Mouse (Mus musculus) neural tube, embryonic 14.5 days (tissue): ENCODE data around the gene Xpo6. TPM values are rescaled to one million over a fixed set of nuclear protein-coding genes. Genes with fewer than 3 reads are reported as not detected.

ENCODE experiments used
- ATAC-seq: fragments of 200-750 bp; cut with Nextera tagmentation; 2 replicates; pipeline ENCODE4 v1.8.0; 2017; ENCODE audit warnings: low read depth, mild to moderate bottlenecking, moderate TSS enrichment, moderate library complexity
- H3K27ac ChIP-seq: fragments of 300-500 bp; sonication (generic); 2 replicates; pipeline ENCODE4 v1.5.1; 2014; ENCODE audit warnings: low read depth, mild to moderate bottlenecking, control low read depth, low read length, moderate library complexity, mixed read lengths
- H3K27me3 ChIP-seq: fragments of 300-500 bp; sonication (generic); 2 replicates; pipeline ENCODE4 v1.6.1; 2014; ENCODE audit warnings: low read length; ENCODE audit not compliant: control insufficient read depth, insufficient read depth
- H3K36me3 ChIP-seq: fragments of 300-500 bp; sonication (generic); 2 replicates; pipeline ENCODE4 v1.6.1; 2014; ENCODE audit warnings: low read length, mixed read lengths; ENCODE audit not compliant: control insufficient read depth, insufficient read depth
- H3K4me1 ChIP-seq: fragments of 300-500 bp; sonication (generic); 2 replicates; pipeline ENCODE4 v1.6.1; 2014; ENCODE audit warnings: low read length; ENCODE audit not compliant: control insufficient read depth, insufficient read depth
- H3K4me2 ChIP-seq: fragments of 300-500 bp; sonication (generic); 2 replicates; pipeline ENCODE4 v1.6.1; 2014; ENCODE audit warnings: mild to moderate bottlenecking, low read depth, low read length, control low read depth
- H3K4me3 ChIP-seq: fragments of 300-500 bp; sonication (generic); 2 replicates; pipeline ENCODE4 v1.5.1; 2014; ENCODE audit warnings: low read depth, low read length, control low read depth, mixed read lengths
- H3K9ac ChIP-seq: fragments of 300-500 bp; sonication (generic); replicated peaks from 2 replicates; pipeline ENCODE4 v1.6.1; 2014; ENCODE audit warnings: low read depth, mild to moderate bottlenecking, control low read depth, low read length, mixed read lengths
- H3K9me3 ChIP-seq: fragments of 300-500 bp; sonication (generic); 2 replicates; pipeline ENCODE4 v1.6.1; 2016; ENCODE audit warnings: low read length; ENCODE audit not compliant: control insufficient read depth
- WGBS: fragments of 180-500 bp; shearing (Covaris S2); extraction: QIAGEN DNeasy Blood & Tissue Kit; methylation state at CpG from one replicate; pipeline ENCODE4 v1.1.7; 2014; 5-methylcytosine and 5-hydroxymethylcytosine counted together
- polyA plus RNA-seq: library from polyadenylated mRNA; unstranded; fragments of >200 nt; fragmentation: Nextera tagmentation; extraction: Ambion mirVana; gene quantifications from 2 replicates; pipeline ENCODE4 v1.2.1, GENCODE M21; 2014

Gene Xpo6
- polyA plus RNA-seq, 1 experiment from 2014 or later, result 77.2 TPM

- Histone ChIP-seq H3K27ac (no peak overlapping the region), H3K4me3 (no peak overlapping the region), H3K9ac (no peak overlapping the region), H3K4me2 (no peak overlapping the region), H3K4me1 (no peaks in the 10 kb centered on the region), H3K27me3 (no peaks in the 10 kb centered on the region), H3K9me3 (no peaks in the 10 kb centered on the region), H3K36me3 (no peaks in the 10 kb centered on the region)
- no peak for ATAC-seq
- WGBS, result 56% methylated on average over 3 of the region's 3 CpGs
Measured at GRCm38 (mm10) chr7:126180956-126181355, 19.3 kb downstream of the Xpo6 start.

GRCm38 (mm10) chr7:126178804-126179203 lies 21.5 kb downstream of the Xpo6 start:
- no peak overlapping the region for H3K9ac ChIP-seq
- no peaks in the 10 kb centered on the region for H3K9me3 ChIP-seq
- no peaks in the 10 kb centered on the region for H3K4me1 ChIP-seq
- no peaks in the 10 kb centered on the region for H3K36me3 ChIP-seq
- H3K4me2 ChIP-seq, result no peak overlapping the region
- no peak overlapping the region for H3K27ac ChIP-seq
- no peak overlapping the region for H3K4me3 ChIP-seq
- no peak for ATAC-seq
- no peaks in the 10 kb centered on the region for H3K27me3 ChIP-seq

- H3K4me1 ChIP-seq, result no peaks in the 10 kb centered on the region
- no peak overlapping the region for H3K27ac ChIP-seq
- WGBS, result 96% methylated on average over 12 of the region's 12 CpGs
- no peak overlapping the region for H3K4me3 ChIP-seq
- H3K9me3 ChIP-seq, result no peaks in the 10 kb centered on the region
- ATAC-seq, result no peak
- H3K36me3 ChIP-seq, result no peaks in the 10 kb centered on the region
- no peaks in the 10 kb centered on the region for H3K27me3 ChIP-seq
- no peak overlapping the region for H3K4me2 ChIP-seq
- no peak overlapping the region for H3K9ac ChIP-seq
Measured at GRCm38 (mm10) chr7:126175999-126176398, 24.3 kb downstream of the Xpo6 start.

GRCm38 (mm10) chr7:126175456-126175855 lies 24.8 kb downstream of the Xpo6 start:
- Histone ChIP-seq H3K9me3 (no peaks in the 10 kb centered on the region), H3K27me3 (no peaks in the 10 kb centered on the region), H3K9ac (no peak overlapping the region), H3K36me3 (no peaks in the 10 kb centered on the region; the same call in 1 of the 2 replicates), H3K4me1 (no peaks in the 10 kb centered on the region), H3K4me3 (no peak overlapping the region), H3K27ac (no peak overlapping the region), H3K4me2 (no peak overlapping the region)
- no peak for ATAC-seq
- 93% methylated on average over 7 of the region's 7 CpGs for WGBS

GRCm38 (mm10) chr7:126174863-126175262 lies 25.4 kb downstream of the Xpo6 start:
- 94% methylated on average over 2 of the region's 2 CpGs for WGBS
- H3K4me3 ChIP-seq, result no peak overlapping the region

GRCm38 (mm10) chr7:126172001-126172400 lies 28.3 kb downstream of the Xpo6 start:
- ATAC-seq, result no peak
- 54% methylated on average over 3 of the region's 3 CpGs for WGBS
- no peak overlapping the region for H3K4me3 ChIP-seq
- H3K27me3 ChIP-seq, result no peaks in the 10 kb centered on the region
- H3K4me2 ChIP-seq, result no peak overlapping the region
- H3K9me3 ChIP-seq, result no peaks in the 10 kb centered on the region
- H3K9ac ChIP-seq, result no peak overlapping the region
- H3K36me3 ChIP-seq, result no peaks in the 10 kb centered on the region; the same call in 1 of the 2 replicates
- no peaks in the 10 kb centered on the region for H3K4me1 ChIP-seq
- no peak overlapping the region for H3K27ac ChIP-seq

More at GRCm38 (mm10) chr7:126174863-126175262, 25.4 kb downstream of the Xpo6 start:
- no peaks in the 10 kb centered on the region for H3K27me3 ChIP-seq
- no peaks in the 10 kb centered on the region for H3K4me1 ChIP-seq
- no peak overlapping the region for H3K9ac ChIP-seq
- no peaks in the 10 kb centered on the region for H3K9me3 ChIP-seq
- no peaks in the 10 kb centered on the region; the same call in 1 of the 2 replicates for H3K36me3 ChIP-seq
- H3K27ac ChIP-seq, result no peak overlapping the region
- ATAC-seq, result no peak
- no peak overlapping the region for H3K4me2 ChIP-seq

- Histone ChIP-seq H3K36me3 (peaks cover 6% of the 10 kb centered on the region; the same call in 1 of the 2 replicates), H3K4me1 (no peaks in the 10 kb centered on the region), H3K9ac (no peak overlapping the region), H3K27ac (no peak overlapping the region), H3K4me2 (no peak overlapping the region), H3K27me3 (no peaks in the 10 kb centered on the region), H3K4me3 (no peak overlapping the region), H3K9me3 (no peaks in the 10 kb centered on the region)
- 96% methylated on average over 6 of the region's 6 CpGs for WGBS
- no peak for ATAC-seq
Measured at GRCm38 (mm10) chr7:126168584-126168983, 31.7 kb downstream of the Xpo6 start.

DNA sequence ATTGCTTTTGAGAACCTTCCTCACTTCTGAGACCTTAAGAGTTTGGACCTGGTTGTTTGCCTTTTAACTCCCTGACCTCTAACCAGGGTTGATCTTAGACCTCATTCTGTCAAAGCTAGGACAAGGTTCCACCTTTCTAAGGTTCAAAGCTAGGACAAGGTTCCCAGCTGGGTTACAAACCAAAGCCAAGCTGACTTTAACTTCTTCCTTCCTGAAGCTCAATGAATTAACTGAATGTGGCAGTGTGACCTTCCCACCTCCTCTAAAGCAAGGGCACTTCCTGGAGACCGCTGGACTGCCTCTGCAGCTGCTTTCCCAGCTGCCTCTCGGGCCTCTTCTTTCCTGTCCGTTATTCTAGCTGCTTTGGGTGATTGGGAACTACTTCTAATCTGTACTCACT lies 32.9 kb downstream of the Xpo6 start:
- no peak for ATAC-seq
- H3K4me2 ChIP-seq, result no peak overlapping the region
- peaks cover 6% of the 10 kb centered on the region; the same call in 1 of the 2 replicates for H3K36me3 ChIP-seq

GRCm38 (mm10) chr7:126166571-126166970 lies 33.7 kb downstream of the Xpo6 start:
- Histone ChIP-seq H3K36me3 (peaks cover 6% of the 10 kb centered on the region; the same call in 1 of the 2 replicates), H3K27ac (no peak overlapping the region), H3K9me3 (no peaks in the 10 kb centered on the region), H3K4me2 (no peak overlapping the region), H3K9ac (no peak overlapping the region), H3K4me1 (no peaks in the 10 kb centered on the region), H3K4me3 (no peak overlapping the region), H3K27me3 (no peaks in the 10 kb centered on the region)
- no peak for ATAC-seq

More for the DNA sequence above, 32.9 kb downstream of the Xpo6 start:
- Histone ChIP-seq H3K4me1 (no peaks in the 10 kb centered on the region), H3K9ac (no peak overlapping the region), H3K27ac (no peak overlapping the region), H3K4me3 (no peak overlapping the region), H3K27me3 (no peaks in the 10 kb centered on the region), H3K9me3 (no peaks in the 10 kb centered on the region)
- WGBS, result 80% methylated on average over 3 of the region's 3 CpGs
